Mouse (Mus musculus) heart, postnatal 10 days (tissue): ENCODE measurements around the gene Ptpn1. TPM values are rescaled to one million over a fixed set of nuclear protein-coding genes. Genes with fewer than 3 reads are reported as not detected.

Source experiments
- DNase-seq, 2 experiments: peaks; one replicate each; pipeline ENCODE4 v3.0.0; 2021
- intact Hi-C: fragments of 180-260 bp; cut with DNase I; formaldehyde crosslinking; loops from one replicate; pipeline ENCODE4 v1.15.1; 2025
- total RNA-seq, 2 experiments: library from RNA; stranded (reverse); gene quantifications; 2 replicates each; pipeline ENCODE4 v1.2.3; 2021

Gene Ptpn1
- total RNA-seq, 2 experiments from 2014 or later: 27.3 to 34.9 TPM

DNA sequence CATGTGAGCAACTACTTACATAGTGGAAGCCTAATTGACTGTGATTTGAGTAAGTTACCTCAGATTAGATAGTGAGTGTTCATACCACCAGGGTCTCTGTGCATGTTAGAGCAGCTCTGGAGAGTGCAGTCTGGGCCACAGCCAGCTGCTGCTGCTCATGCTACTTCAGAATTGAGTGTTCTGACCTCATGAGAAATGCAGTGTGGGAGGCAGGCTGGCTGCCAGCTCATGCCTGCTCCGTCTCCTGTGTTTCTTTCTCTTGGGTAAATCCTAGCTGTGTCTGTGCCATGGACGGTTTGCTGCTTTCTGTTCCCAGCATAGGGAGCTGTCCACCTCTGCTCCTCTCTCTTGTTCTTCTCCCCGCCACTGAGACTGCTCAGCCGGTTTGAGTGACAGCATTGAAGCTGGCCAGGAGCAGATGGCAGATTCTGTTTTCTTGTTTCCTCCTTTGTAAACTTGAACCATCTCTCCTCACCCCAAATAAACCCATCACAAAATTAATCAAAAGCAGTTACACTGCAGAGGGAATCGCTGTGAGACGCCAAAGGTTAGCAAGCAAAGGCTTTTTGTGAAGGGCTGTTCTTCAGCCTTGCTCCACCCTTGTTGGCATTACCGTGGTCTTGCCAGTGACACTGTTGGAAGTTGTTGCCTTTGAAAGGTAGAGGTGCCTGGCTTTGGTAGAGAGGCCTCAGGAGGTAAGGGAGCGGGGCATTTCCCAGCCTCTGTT is 10.5 kb downstream of the Ptpn1 start:
- intact Hi-C loops: no loop called here
- peak; percentile 85 for DNase-seq

DNA sequence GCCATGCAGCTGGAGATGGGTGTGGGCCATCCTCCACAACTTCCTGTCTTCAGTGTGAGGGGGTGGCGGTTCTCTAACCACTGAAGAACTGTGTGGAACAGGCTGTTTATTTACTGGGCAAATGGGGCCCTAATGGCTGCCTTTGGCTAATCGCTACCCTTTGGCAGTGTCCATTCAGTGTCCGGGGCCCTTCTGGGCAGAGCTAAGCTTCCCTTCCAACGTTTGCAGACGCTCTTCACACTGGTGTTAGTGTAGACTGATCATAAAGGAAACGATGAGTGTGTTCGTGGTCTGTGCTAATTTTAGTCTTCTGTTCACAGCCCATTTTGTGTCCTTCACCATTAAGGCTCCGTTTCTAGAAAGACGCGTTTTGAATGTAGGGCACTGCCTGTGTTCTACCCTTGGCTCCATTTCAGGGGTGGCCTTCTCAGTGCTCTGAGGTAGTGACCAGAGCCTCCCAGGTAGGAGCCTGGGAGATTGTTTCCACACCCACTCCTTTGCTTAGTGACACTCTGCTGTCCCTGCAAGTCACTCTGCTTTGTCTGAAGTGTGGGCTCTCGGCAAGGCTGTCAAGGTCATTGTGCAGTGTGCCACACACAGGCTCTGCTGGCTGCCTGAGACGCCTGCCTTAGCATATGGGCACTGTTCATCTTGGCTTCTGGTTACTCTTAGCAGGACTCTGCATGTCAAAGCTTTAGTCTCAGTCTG is 11.2 kb downstream of the Ptpn1 start:
- intact Hi-C loops: no loop called here
- DNase-seq: peak; percentile 63 to 66

DNA sequence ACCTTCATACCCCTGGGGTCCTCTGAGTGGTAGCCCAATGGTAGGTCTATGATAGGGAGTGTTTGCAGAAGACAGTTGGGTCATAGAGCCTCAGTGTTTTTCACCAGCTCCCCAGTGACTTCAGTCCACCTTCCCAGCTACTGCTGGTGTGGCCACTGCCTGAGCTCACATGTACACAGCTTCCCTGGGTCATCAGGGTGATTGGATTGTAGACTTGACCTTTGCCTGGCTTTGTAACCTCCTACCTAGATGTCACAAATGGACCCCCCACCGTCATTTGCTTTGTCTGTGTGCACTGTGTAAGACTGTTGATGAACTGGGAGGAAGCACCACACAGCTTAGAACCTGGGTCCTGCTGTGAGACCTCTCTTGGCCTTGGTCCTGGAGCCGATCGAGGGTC is 12.3 kb downstream of the Ptpn1 start:
- intact Hi-C loops: no loop called here
- DNase-seq: no peak

DNA sequence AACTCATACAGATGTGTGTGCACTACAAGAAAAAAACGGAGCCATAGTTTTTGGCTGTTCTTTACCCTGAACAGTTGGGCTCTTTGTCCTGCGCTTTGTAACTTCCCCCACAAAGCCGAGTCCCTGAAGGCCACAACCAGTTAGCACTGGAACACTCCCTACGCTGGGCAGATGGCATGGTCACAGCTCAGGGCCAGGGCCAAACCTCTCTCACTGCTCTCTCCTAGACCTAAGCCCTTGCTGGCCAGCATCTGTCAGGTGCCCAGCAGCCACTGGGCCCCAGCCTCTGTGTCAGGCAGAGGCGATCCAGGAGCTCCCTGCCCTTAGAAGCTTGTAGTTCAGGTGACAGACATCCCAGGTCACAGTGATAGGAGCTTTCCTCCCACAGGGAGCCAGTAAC is 13.6 kb downstream of the Ptpn1 start:
- intact Hi-C loops: no loop called here
- no peak for DNase-seq

DNA sequence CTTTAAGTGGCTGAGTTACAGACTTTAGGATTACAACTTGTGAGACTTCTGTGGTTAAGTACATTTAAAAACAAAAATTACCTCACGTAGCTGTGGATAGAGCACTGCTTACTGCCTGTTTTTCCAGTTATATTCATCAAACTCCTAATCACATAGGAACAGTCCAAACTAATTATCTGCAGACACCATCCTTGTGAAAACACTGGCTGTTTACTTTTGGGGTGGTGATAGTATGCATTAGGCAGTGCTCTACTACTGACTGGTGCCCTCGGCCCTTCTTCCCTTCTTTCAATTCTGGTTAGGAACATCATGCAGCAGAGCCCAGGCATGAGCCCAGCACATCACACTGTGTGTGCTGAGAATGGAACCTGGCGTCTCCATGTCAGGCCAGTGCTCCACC is 15.4 kb downstream of the Ptpn1 start:
- intact Hi-C loops: no loop called here
- no peak for DNase-seq

DNA sequence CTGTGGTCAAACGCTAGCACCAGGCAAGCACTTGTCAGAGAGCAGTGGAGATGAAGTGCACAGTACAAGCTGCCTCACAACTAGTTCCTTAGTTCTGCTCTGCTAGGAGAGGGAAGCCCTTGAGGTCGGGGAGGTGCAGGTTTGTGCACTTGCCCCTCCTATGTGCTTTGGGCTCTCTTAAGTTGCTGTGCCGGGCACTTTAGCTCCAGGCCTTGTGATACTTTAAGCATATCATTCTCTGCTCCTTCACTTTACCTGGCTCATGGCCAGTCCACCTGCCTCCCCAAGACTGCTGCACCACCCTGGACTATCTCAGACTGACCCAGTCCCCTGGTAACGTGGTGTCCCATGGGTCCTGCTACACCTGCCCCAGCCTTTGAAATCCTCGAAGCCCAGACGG is 16.2 kb downstream of the Ptpn1 start:
- DNase-seq: no peak
- intact Hi-C loops: no loop called here

DNA sequence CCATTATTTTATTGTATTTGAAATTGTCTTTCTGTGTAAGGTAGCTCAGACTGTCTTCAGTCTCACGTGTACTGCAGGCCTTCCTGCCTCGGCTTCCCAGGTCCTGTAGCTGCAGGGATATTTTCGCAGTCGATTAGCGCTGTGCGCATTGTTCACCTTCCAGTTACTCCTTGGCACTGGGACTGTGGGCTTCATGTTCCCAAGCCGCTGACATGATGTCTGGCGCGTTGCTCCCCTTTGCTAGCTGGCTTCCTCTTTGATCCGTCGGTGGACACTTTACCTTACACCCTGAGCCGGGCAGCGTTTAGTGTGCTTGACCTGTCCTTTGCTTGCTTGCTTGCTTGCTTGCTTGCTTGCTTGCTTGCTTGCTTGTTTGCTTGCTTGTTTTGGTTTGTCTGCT is 16.7 kb downstream of the Ptpn1 start:
- intact Hi-C loops: no loop called here
- no peak for DNase-seq

DNA sequence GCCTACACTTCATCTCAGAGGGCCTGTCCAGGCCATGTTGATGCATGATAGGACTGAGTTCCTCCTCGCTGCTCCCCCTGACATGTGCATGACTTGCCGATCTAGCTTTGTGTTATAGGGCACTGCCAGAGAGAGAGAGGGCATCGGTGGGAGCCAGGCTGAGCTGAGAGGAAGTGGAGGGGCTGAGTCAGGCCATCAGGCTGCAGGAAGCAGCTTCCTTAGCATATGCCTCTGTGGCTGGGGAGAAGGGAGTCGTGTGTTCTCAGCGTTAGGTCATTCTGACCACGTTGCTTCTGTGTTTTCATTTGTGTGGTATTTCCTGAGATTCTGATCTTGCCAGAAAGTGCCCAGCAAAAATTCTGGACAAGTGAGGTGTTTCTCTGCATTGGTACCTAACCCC is 17.4 kb downstream of the Ptpn1 start:
- intact Hi-C loops: no loop called here
- DNase-seq: peak in 1 of 2 experiments; percentile 38

DNA sequence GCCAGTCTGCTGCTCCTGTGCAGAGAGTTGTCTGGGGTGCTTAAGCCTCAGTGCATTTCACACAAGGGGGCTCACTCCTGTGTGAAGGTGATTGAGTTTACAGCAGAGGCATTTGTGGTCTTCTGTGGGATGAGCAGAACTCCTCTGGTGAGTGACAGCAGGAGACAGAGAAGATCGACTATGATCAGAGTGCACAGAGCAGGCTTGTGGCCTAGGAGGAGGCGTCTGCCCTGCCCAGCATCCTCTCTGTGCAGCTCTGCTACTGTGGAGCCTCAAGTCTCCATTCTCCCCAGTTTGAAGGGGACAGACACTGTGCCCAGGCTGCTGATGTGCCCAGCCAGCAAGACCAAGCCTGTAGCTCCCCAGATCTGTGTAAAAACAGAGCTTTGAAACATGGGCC is 18.0 kb downstream of the Ptpn1 start:
- intact Hi-C loops: no loop called here
- no peak for DNase-seq

DNA sequence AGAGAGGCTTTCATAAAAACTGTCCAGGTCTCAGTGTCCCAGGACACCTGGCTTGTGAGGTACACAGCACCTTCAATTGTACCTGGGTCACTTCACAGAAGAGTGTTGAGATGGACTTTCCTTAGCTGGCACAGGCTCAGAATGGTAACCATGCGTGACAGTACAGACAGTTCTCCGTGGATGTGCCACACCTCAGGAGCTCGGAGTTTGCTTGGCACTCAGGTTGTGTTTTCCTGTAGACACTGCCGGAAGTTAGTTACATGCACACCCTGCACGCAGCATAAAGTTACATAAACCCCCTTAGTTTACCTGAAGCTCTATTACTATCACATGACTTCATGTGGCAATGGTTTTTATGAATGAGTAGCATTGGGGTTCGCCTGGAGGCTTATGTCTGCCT is 18.8 kb downstream of the Ptpn1 start:
- intact Hi-C loops: no loop called here

DNA sequence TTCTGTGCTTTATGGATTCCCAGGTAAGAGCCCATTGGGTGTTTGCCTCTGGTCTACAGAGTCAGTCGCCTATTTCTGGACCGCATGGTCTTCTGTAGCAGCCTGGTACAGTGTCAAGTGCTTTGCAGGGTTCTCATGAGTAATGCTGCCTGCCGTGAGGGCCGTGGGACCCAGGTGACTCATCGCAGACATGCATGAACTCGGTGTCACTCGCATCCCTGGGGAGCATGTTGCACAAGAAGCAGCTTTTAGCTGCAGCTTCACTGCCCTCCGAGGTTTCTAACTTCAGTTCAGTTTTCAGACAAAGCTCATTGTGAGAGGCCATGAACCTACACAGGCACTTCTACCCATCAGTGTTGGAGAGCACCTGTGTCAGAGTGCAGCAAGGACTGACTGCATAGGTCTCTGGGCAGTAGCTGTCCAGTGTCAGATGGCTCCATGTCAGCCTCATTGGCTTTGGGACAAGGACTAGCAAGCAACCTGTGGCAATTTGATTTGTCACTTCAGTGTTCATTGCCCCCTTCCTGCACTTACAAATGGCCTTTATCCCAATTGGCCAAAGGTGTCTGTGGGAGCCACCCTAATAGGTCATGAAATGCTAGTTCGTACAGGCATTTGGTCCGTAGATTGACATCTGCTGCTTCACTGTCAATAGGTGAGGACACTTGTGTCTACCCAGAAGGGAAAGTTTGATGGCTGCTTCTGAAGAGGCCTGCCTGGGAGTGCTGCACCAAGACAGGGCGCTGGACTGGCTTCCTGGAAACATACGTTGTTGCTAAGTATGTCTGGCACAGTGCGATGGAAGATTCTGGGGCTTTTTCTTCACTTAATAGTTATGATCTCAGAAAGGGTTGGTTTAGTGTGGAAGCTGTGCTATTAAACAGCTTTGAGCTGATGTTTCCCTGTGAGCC is 19.7 kb downstream of the Ptpn1 start:
- intact Hi-C loops: no loop called here
- no peak for DNase-seq

More for the DNA sequence above, 18.8 kb downstream of the Ptpn1 start:
- no peak for DNase-seq

DNA sequence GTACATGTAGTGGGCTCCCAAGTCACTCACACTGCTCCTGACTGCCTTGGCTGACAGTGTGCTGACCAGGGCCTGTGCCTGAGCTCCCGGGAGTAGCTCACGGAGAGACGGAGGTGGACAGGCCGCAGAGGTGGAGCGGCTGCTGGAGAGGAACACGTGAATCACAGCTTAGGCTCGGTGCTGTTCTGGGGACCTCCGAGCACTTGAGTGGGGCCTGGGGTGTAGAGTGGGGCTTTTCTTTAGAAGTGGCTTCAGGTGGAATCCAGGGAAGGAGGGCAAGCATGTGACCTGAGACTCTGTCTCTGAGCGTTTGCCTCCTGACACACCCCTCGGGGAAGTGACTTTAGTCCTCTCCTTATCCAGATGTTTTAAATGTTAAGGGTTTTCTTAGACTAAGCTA is 22.0 kb downstream of the Ptpn1 start:
- no peak for DNase-seq
- intact Hi-C loops: no loop called here

DNA sequence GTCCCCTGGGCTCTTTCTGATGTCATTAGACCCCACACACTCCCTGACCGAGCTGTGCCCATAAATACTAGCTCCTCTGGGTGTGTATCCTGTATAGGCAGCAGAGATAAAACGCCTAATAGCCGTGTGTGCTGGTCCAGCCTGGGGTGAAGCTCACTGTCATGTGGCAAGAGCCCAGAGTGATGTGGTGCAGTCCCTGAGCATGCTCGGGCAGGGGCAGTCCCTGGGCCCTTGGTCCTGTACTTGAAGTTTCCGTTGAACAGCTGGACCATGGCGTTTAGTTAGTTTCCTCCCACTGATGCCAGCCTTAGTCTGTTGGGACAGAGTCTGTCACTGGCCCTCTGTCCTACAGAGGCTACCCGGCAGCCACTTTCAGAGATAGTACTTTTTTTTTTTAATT is 23.1 kb downstream of the Ptpn1 start:
- intact Hi-C loops: no loop called here
- no peak for DNase-seq

DNA sequence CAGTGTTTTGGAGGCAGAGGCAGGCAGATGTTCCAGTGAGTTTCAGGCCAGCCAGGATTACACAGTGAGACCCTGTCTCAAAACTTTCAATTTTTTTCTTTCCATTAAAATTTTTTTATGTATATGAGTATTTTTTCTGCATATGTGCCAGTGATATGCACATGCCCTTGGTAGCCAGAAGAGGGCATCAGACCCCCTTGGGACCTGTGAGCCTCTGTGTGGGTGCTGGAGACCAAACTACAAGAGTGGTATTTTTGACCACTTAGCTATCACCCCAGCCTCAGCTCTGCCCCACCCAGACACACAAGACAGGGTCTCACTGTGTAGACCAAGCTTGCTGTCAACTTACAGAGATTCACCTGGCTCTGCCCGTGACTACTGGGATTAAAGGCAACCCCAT is 25.7 kb downstream of the Ptpn1 start:
- DNase-seq: no peak
- intact Hi-C loops: no loop called here

DNA sequence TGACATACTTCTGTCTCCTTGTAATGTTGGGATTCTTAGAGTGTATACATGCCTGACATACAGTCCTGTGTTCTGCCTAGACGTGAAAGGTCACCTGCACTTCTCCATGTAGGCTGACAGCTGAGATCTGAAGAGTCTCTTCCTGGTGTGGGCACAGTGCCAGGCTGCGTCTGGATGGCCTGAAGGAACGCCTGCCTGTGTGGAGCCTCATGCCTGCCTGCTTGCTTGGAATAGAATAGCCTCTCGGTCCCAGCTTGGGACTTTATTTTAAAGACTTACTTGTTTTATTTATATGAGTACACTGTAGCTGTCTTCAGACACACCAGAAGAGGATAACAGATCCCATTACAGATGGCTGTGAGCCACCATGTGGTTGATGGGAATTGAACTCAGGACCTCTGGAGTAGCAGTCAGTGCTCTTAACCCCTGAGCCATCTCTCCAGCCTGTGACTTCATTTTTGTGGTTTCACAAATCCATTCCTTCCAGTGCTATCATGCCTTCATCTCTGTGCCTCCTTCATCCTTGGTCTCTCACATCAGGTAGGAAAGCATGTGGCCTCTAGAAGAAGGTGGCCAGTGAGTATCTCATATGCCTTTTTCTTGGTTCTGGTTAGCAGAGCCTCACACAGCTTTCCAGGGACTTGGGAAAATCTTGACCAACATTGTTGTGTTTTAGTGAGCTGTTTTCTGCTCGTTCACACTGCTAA is 26.4 kb downstream of the Ptpn1 start:
- intact Hi-C loops: no loop called here
- DNase-seq: peak; percentile 53 to 60

DNA sequence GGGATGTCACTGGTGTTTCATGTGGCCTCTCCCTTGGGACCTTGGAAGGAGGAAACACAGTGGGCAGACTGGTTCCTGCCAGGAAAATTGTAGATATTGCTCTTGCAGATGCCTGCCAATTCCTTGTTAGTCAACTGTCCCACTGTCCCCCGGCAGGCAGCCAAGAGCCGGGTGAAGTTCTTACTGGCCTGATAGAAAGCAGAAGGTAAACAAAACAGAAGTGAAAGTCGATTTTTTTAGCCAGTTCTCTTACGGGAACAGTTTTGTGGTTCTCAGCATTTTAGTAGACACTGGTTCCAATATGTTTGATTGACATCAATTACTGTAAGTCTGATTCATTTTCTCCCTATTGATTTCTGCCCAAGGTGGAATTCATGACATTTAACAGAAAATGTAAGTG is 27.0 kb downstream of the Ptpn1 start:
- peak; percentile 88 to 90 for DNase-seq
- intact Hi-C loops: no loop called here

DNA sequence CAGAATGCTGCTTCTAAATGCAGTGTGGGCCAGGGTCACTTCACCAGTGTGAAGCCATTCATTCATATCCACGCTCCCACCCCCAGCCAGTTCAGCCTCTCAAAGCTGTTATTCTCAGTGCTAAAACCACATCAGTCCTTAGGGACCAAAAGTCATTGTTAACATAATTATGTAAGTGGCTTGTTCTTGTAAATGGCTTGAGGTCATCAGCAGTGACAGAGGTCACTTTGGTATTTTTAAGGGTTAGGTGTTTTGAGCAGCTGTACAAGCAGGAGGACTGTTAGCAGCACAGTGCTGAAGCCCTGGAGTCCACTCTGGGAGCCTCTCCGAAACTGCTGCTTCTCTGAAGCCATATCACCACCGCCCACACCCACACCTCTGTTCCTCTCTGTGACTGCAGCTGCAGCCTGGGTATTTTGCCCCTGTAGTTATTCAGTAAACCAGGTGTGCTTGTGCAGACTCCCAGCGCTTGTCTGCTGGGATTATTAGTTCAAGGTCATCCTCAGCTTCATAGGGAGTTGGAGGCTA is 27.6 kb downstream of the Ptpn1 start:
- intact Hi-C loops: no loop called here
- no peak for DNase-seq

DNA sequence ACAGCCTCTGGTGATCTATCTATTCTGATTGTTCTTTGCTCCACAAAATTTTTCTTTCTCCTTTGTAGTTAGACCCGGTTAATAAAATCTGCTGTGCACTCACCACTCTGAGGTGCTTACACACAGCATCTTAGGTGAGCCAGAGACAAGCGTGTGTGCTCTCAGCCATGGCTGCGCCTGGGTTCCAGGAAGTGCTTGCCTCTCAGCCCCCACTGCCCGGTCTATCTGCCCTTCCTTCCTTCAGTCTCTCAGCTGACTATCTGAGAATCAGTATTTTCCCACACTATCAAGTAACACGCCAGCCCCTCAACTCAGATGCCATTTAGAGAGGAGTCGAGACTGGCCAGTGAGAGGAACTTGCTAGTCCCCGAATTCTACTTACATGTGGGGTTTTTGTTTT is 28.1 kb downstream of the Ptpn1 start:
- intact Hi-C loops: no loop called here
- no peak for DNase-seq

DNA sequence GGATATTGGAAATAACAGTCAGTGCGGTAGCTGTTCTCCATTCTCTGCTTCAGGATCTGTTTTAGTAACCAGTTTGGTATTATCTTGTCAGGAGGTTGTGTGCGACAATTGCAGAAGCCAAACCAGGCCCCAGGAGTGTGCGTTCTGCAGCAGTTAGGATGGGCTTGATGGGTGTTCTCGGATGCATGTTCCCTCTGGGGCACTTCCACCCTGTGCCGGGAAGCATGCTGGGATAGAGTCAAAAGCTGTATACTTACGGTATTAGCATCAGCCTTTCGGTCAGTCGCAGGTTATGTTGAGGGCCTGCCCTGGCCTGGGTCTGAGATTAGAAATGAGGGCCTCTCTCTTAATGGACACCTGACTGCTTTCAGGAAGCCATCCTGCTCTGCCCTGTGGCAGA is 28.7 kb downstream of the Ptpn1 start:
- no peak for DNase-seq
- intact Hi-C loops: no loop called here

DNA sequence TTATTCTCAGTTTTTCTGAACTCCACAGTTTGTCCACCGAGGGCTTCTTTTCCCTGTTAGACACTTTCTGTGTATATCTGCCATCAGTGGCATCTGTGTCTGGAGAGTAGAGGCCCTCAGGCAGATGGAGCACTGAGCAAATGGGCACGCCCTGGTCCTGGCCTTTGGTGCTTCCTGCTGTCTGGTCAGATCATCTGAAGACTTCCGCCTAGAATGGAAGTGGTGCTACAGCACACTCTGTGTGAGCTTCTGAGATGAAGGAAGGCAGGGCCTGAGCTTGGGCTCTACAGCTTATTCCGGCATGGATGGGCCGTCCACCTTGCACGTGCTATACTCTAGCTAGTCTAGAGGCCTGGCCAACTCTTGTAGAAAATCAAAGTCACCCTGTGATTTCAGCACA is 30.5 kb downstream of the Ptpn1 start:
- DNase-seq: no peak

DNA sequence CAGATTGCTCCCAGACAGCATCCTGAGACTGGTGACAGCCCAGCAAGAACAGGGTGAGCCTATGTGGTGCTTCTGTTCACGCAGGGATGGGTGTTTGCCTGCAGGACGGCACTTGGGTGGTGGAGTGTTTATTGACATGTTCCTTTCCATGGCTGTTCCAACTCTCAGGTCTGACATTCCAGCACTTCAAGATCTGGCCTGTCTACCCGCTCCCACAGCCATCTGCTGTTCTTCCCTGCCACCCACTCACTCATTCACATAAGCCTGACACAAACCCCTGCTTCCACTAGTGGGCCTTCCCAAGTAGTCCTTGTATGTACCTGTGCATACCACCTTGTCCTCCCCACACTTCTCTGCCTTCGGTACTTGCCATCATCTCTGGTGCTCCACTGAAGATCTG is 31.3 kb downstream of the Ptpn1 start:
- intact Hi-C loops: no loop called here
- DNase-seq: no peak

More for the DNA sequence above, 30.5 kb downstream of the Ptpn1 start:
- intact Hi-C loops: no loop called here
